ENCODE assay signal across 20 mouse cellular contexts in the genomic region with DNA sequence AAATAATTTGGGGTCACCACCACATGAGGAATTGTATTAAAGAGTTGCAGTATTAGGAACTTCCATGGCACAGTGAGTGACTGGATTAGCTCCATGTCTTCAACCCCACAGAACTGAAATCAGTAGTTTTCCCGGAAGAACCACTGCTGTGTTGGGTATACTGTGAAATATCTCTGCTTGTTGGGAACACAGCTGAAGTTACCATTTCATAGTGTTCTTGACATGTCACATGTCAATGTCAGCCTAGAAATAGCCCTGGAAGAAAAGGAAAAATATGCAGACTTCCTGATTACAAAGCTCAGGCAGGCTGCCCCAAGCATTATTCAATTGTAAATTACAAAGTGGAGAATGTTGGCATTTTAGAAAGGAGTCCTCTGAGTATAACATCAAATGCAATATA.
A peak's percentile ranks its signal among the peaks of the same experiment; 100 is the strongest.
DNase-seq lines count a peak whose midpoint lies in the region; ATAC-seq and TF ChIP-seq lines count a peak whose summit lies in the region.
"Had no signal": no experiment of that assay in that cellular context is flagged by ENCODE, and none has a peak within 500 bp of the region (broad histone marks: within the 10 kb centered on the region; RNA-seq: fewer than 3 reads in every experiment).

No protein-coding gene starts in this region.

- peak; percentile 60 for DNase-seq in heart, adult 11 months
- DNase-seq in heart, postnatal 25 days (ENCODE audit: low spot score), result no peak
- no peak for DNase-seq in lung, postnatal 14 days
- DNase-seq in lung, postnatal 36 days, result peak; percentile 37
- no peak for DNase-seq in liver, postnatal 0 days
- DNase-seq: cerebellum, adult 8-10 months; cerebellum, postnatal 36 days; gastrocnemius, postnatal 36 days; kidney, adult 18-20 months; thymus, postnatal 25 days had no signal

- no peak for TF ChIP-seq CTCF in liver, postnatal 0 days (IDR thresholded peaks at IDR 0.05; ENCODE audit: low read depth)

- WGBS in lung, embryonic 15.5 days, result 29% methylated on average over 1 of the region's 1 CpGs
- WGBS in heart, embryonic 14.5 days, result 14% methylated on average over 1 of the region's 1 CpGs
- WGBS in liver, postnatal 0 days (ENCODE audit: insufficient replicate concordance), result 70% methylated on average over 1 of the region's 1 CpGs

- no peak for TF ChIP-seq EP300 in liver, postnatal 0 days (IDR thresholded peaks at IDR 0.05; ENCODE audit: low read depth)

- H3K36me3 ChIP-seq in lung, embryonic 15.5 days, result no peaks in the 10 kb centered on the region
- no peaks in the 10 kb centered on the region for H3K36me3 ChIP-seq in heart, embryonic 14.5 days (ENCODE audit: control insufficient read depth, insufficient read depth, low read length)
- H3K36me3 ChIP-seq in liver, postnatal 0 days (replicated peaks; ENCODE audit: insufficient read depth, low read length), result no peaks in the 10 kb centered on the region; the same call in 1 of the 2 replicates

- H3K27ac ChIP-seq in lung, embryonic 15.5 days, result 0 out of 2 replicates have a peak overlapping the region, but pooled peaks have one; percentile 0
- peak overlapping the region; percentile 42 to 93 for H3K27ac ChIP-seq in heart, embryonic 14.5 days (replicated peaks in 1 of 2; ENCODE audit: control insufficient read depth in 1 of 2, insufficient read depth in 1 of 2, low read depth in 2 of 2, low read length in 2 of 2)
- no peak overlapping the region for H3K27ac ChIP-seq in liver, postnatal 0 days (ENCODE audit: low read depth)
- H3K27ac ChIP-seq: kidney, postnatal 0 days; neural tube, embryonic 13.5 days had no signal

- no peaks in the 10 kb centered on the region for H3K9me3 ChIP-seq in lung, embryonic 15.5 days
- no peaks in the 10 kb centered on the region for H3K9me3 ChIP-seq in heart, embryonic 14.5 days (ENCODE audit: control insufficient read depth, low read length)
- H3K9me3 ChIP-seq in liver, postnatal 0 days (ENCODE audit: low read length), result no peaks in the 10 kb centered on the region
- H3K9me3 ChIP-seq: forebrain, embryonic 13.5 days; neural tube, embryonic 13.5 days had no signal

- H3K4me1 ChIP-seq in lung, embryonic 15.5 days, result peaks cover 30% of the 10 kb centered on the region
- H3K4me1 ChIP-seq in heart, embryonic 14.5 days (ENCODE audit: control insufficient read depth in 2 of 2, insufficient read depth in 2 of 2, low read length in 2 of 2), result peaks cover 33 to 87% of the 10 kb centered on the region in 2 experiments
- H3K4me1 ChIP-seq in liver, postnatal 0 days (ENCODE audit: insufficient read depth), result peaks cover 3% of the 10 kb centered on the region; the same call in 1 of the 2 replicates

- ATAC-seq in lung, embryonic 15.5 days (ENCODE audit: borderline replicate concordance, extremely low read depth, low FRiP score, low TSS enrichment), result no peak
- no peak for ATAC-seq in heart, embryonic 14.5 days (ENCODE audit: insufficient number of reproducible peaks, insufficient read depth, low FRiP score, low read depth)
- no peak for ATAC-seq in liver, postnatal 0 days
- ATAC-seq: activated CD4-positive, CD25-positive, alpha-beta regulatory T cell, adult 4 months; forebrain, embryonic 13.5 days; inflammation-experienced regulatory T-cells, adult 6 months; midbrain, embryonic 16.5 days had no signal

- H3K4me3 ChIP-seq in lung, embryonic 15.5 days, result no peak overlapping the region
- H3K4me3 ChIP-seq in heart, embryonic 14.5 days (ENCODE audit: control insufficient read depth in 1 of 2, insufficient read depth in 1 of 2, low read depth in 1 of 2, low read length in 2 of 2), result no peak overlapping the region
- no peak overlapping the region for H3K4me3 ChIP-seq in liver, postnatal 0 days (ENCODE audit: low read depth, low read length)
- H3K4me3 ChIP-seq: forebrain, embryonic 13.5 days; myocyte; neural tube, embryonic 13.5 days had no signal

- no peak overlapping the region for H3K9ac ChIP-seq in lung, embryonic 15.5 days
- H3K9ac ChIP-seq in heart, embryonic 14.5 days (ENCODE audit: low read length), result peak overlapping the region; percentile 21; the same call in 1 of the 2 replicates
- H3K9ac ChIP-seq in liver, postnatal 0 days (replicated peaks), result no peak overlapping the region
- H3K9ac ChIP-seq: forebrain, embryonic 13.5 days; hindbrain, embryonic 14.5 days; neural tube, embryonic 13.5 days had no signal

- H3K4me2 ChIP-seq in lung, embryonic 15.5 days, result no peak overlapping the region
- peak overlapping the region; percentile 41 for H3K4me2 ChIP-seq in heart, embryonic 14.5 days (ENCODE audit: low read length)
- no peak overlapping the region for H3K4me2 ChIP-seq in liver, postnatal 0 days (ENCODE audit: low read depth, low read length)
- H3K4me2 ChIP-seq: forebrain, embryonic 13.5 days; hindbrain, embryonic 14.5 days; neural tube, embryonic 13.5 days had no signal

- no peaks in the 10 kb centered on the region for H3K27me3 ChIP-seq in lung, embryonic 15.5 days
- no peaks in the 10 kb centered on the region for H3K27me3 ChIP-seq in heart, embryonic 14.5 days (ENCODE audit: control insufficient read depth, insufficient read depth, low read length)
- H3K27me3 ChIP-seq in liver, postnatal 0 days (ENCODE audit: insufficient read depth, low read length), result no peaks in the 10 kb centered on the region
- H3K27me3 ChIP-seq: forebrain, embryonic 13.5 days; neural tube, embryonic 13.5 days had no signal

- intact Hi-C loops in heart, postnatal 25 days (cut with DNase I), result no loop called here

Comparison
In these comparisons a context has a peak if more than half of its experiments do, and no peak if none do; other contexts are left out.
1. DNase-seq: peak in heart, adult 11 months (single experiment) and lung, postnatal 36 days (single experiment); none in heart, postnatal 25 days (single experiment), lung, postnatal 14 days (single experiment) and liver, postnatal 0 days (single experiment).